Mouse (Mus musculus): ENCODE data around the gene Skap2.

- TF ChIP-seq CTCF (IDR thresholded peaks at IDR 0.05; ENCODE audit: borderline replicate concordance, control insufficient read depth, extremely low read depth, insufficient read depth, low read length, poor library complexity) (no peak), POLR2A (IDR thresholded peaks at IDR 0.05; ENCODE audit: control insufficient read depth, extremely low read depth, insufficient read depth, low read length, poor library complexity) (no peak)
Measured at GRCm38 (mm10) chr6:51810906-51811305, 201.4 kb downstream of the Skap2 start.

Measured in thymus, adult 2 months (tissue).